Comparison of ENCODE assay signal across 9 mouse cellular contexts in genomic region chr2:161516921-161517320, GRCm38 (mm10).
DNase-seq lines count a peak whose midpoint lies in the region; ATAC-seq lines count a peak whose summit lies in the region.
"Had no signal": no experiment of that assay in that cellular context is flagged by ENCODE, and none has a peak within 500 bp of the region (broad histone marks: within the 10 kb centered on the region; RNA-seq: fewer than 3 reads in every experiment).

No protein-coding gene starts in this region.

- 50% methylated on average over 5 of the region's 5 CpGs for WGBS in intestine, embryonic 16.5 days

- DNase-seq in gastrocnemius, adult 18-20 months (ENCODE audit: low spot score): peak; percentile 6
- no peak for DNase-seq in gastrocnemius, postnatal 36 days
- peak; percentile 60 for DNase-seq in adrenal gland, postnatal 14 days
- DNase-seq in frontal cortex, postnatal 10 days (ENCODE audit: low spot score in 2 of 2): peak; percentile 19 to 42
- peak; percentile 27 to 66 for DNase-seq in left cerebral cortex, adult 8-10 months (ENCODE audit: low spot score in 2 of 2)
- no peak for DNase-seq in heart, postnatal 25 days (ENCODE audit: low spot score)
- DNase-seq in thymus, adult 18-20 months: no peak

- no peak overlapping the region for H3K4me3 ChIP-seq in intestine, embryonic 16.5 days (ENCODE audit: low read length)

- no peak overlapping the region for H3K27ac ChIP-seq in intestine, embryonic 16.5 days (ENCODE audit: low read length)

- no peak for ATAC-seq in intestine, embryonic 16.5 days

- no peak overlapping the region for H3K9ac ChIP-seq in intestine, embryonic 16.5 days (ENCODE audit: low read depth, low read length)

- H3K4me2 ChIP-seq in intestine, embryonic 16.5 days (ENCODE audit: low read depth, low read length): no peak overlapping the region

- H3K36me3 ChIP-seq in intestine, embryonic 16.5 days (ENCODE audit: control insufficient read depth, insufficient read depth, low read length): no peaks in the 10 kb centered on the region

- no peaks in the 10 kb centered on the region for H3K27me3 ChIP-seq in intestine, embryonic 16.5 days (replicated peaks; ENCODE audit: control insufficient read depth, insufficient read depth, low read length)
- H3K27me3 ChIP-seq: CH12.LX had no signal

- H3K9me3 ChIP-seq in intestine, embryonic 16.5 days (ENCODE audit: control insufficient read depth, low read length): no peaks in the 10 kb centered on the region

- no peaks in the 10 kb centered on the region for H3K4me1 ChIP-seq in intestine, embryonic 16.5 days (ENCODE audit: control insufficient read depth, insufficient read depth, low read length)

- intact Hi-C loops in gastrocnemius, postnatal 36 days (cut with DNase I): no loop called here
- intact Hi-C loops in heart, postnatal 25 days (cut with DNase I): no loop called here

Comparison
In these comparisons a context has a peak if more than half of its experiments do, and no peak if none do; other contexts are left out.
1. DNase-seq: peak in gastrocnemius, adult 18-20 months (single experiment), adrenal gland, postnatal 14 days (single experiment), frontal cortex, postnatal 10 days (2 of 2) and left cerebral cortex, adult 8-10 months (2 of 2); none in gastrocnemius, postnatal 36 days (0 of 2), heart, postnatal 25 days (single experiment) and thymus, adult 18-20 months (0 of 2).